Mouse (Mus musculus) hindbrain, postnatal 0 days (tissue): ENCODE results near the gene Pax2. TPM values are rescaled to one million over a fixed set of nuclear protein-coding genes. Genes with fewer than 3 reads are reported as not detected.

ENCODE experiments used
- ATAC-seq: fragments of 200-750 bp; cut with Nextera tagmentation; 2 replicates; pipeline ENCODE4 v1.8.0; 2017; ENCODE audit warnings: mild to moderate bottlenecking, moderate TSS enrichment, moderate library complexity
- DNase-seq: peaks from one replicate; pipeline ENCODE4 v3.0.0-alpha.2; 2015; ENCODE audit warnings: low spot score
- H3K27ac ChIP-seq: fragments of 300-500 bp; sonication (generic); 2 replicates; pipeline ENCODE4 v1.5.1; 2014; ENCODE audit warnings: mild to moderate bottlenecking
- H3K27me3 ChIP-seq: fragments of 300-500 bp; sonication (generic); 2 replicates; pipeline ENCODE4 v1.6.1; 2014; ENCODE audit warnings: low read length, mixed read lengths; ENCODE audit not compliant: insufficient read depth
- H3K36me3 ChIP-seq: fragments of 300-500 bp; sonication (generic); 2 replicates; pipeline ENCODE4 v1.6.1; 2014; ENCODE audit warnings: low read length, mixed read lengths; ENCODE audit not compliant: insufficient read depth
- H3K4me1 ChIP-seq: fragments of 300-500 bp; sonication (generic); 2 replicates; pipeline ENCODE4 v1.6.1; 2014; ENCODE audit warnings: antibody characterized with exemption, low read length, mixed read lengths; ENCODE audit not compliant: insufficient read depth
- H3K4me2 ChIP-seq: fragments of 300-500 bp; sonication (generic); 2 replicates; pipeline ENCODE4 v1.6.1; 2014; ENCODE audit warnings: low read depth, mild to moderate bottlenecking, low read length, moderate library complexity, mixed read lengths
- H3K4me3 ChIP-seq: fragments of 300-500 bp; sonication (generic); 2 replicates; pipeline ENCODE4 v1.5.1; 2014; ENCODE audit warnings: low read length
- H3K9ac ChIP-seq: fragments of 300-500 bp; sonication (generic); replicated peaks from 2 replicates; pipeline ENCODE4 v1.6.1; 2014; ENCODE audit warnings: mild to moderate bottlenecking, low read length, moderate library complexity, mixed read lengths
- H3K9me3 ChIP-seq: fragments of 300-500 bp; sonication (generic); 2 replicates; pipeline ENCODE4 v1.6.1; 2016; ENCODE audit warnings: low read length, mixed read lengths
- CTCF ChIP-seq: IDR thresholded peaks from 2 replicates; pipeline ENCODE4 v1.5.1; 2016; ENCODE audit warnings: antibody characterized with exemption, control low read depth, low read depth
- WGBS: fragments of 180-500 bp; shearing (Covaris S2); extraction: QIAGEN DNeasy Blood & Tissue Kit; methylation state at CpG from one replicate; pipeline ENCODE4 v1.1.7; 2014; 5-methylcytosine and 5-hydroxymethylcytosine counted together
- polyA plus RNA-seq: library from polyadenylated mRNA; unstranded; fragments of >200 nt; fragmentation: Nextera tagmentation; extraction: Ambion mirVana; gene quantifications from 2 replicates; pipeline ENCODE4 v1.2.1, GENCODE M21; 2015
- total RNA-seq: library from RNA; depleted of rRNA; stranded (reverse); fragments of >200 nt; gene quantifications from 2 replicates; pipeline ENCODE4 v1.2.3, GENCODE M21; 2014

The Pax2 gene
- total and polyA plus RNA-seq, 2 experiments from 2014 or later: 8.1 to 11.2 TPM

DNA sequence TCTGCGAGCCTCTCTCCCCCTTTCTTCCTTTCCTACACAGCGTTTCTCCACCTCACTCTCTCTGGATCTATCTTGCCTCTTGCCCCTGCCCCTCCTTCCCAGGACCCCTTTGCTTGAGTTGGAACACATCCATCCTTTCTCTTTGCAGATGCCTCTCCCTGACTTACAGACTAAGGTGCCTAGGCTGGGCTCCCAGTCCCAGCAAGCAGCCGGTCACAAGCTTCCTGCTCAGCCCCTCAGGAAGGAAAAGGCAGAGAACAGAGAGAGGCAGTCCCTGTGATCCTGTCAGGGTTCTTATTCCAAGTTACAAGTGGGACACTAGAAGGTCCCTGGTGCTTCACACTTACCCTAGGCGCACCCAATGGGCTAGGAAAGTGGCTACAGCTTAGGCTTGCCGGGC, 7.6 kb upstream of the Pax2 start:
- Histone ChIP-seq H3K4me2 (peak overlapping the region; percentile 42), H3K27ac (no peak overlapping the region), H3K9me3 (no peaks in the 10 kb centered on the region), H3K4me3 (peak overlapping the region; percentile 19), H3K9ac (no peak overlapping the region), H3K36me3 (no peaks in the 10 kb centered on the region), H3K4me1 (no peaks in the 10 kb centered on the region), H3K27me3 (peaks cover 95% of the 10 kb centered on the region)
- no peak for TF ChIP-seq CTCF
- no peak for DNase-seq
- WGBS: 3% methylated on average over 5 of the region's 5 CpGs
- ATAC-seq: no peak

- 2% methylated on average over 18 of the region's 18 CpGs for WGBS
- no peak for TF ChIP-seq CTCF
- peak overlapping the region; percentile 42; the same call in 1 of the 2 replicates for H3K27ac ChIP-seq
- ATAC-seq (no peak), DNase-seq (no peak)
- no peaks in the 10 kb centered on the region for H3K4me1 ChIP-seq
- no peaks in the 10 kb centered on the region for H3K36me3 ChIP-seq
- peaks cover 92% of the 10 kb centered on the region for H3K27me3 ChIP-seq
- H3K4me2 ChIP-seq: peak overlapping the region; percentile 42
- no peaks in the 10 kb centered on the region for H3K9me3 ChIP-seq
- peak overlapping the region; percentile 22 for H3K4me3 ChIP-seq
- peak overlapping the region; percentile 15; the same call in 1 of the 2 replicates for H3K9ac ChIP-seq
These were observed 6.5 kb upstream of the Pax2 start for GRCm38 (mm10) chr19:44749061-44749990.

DNA sequence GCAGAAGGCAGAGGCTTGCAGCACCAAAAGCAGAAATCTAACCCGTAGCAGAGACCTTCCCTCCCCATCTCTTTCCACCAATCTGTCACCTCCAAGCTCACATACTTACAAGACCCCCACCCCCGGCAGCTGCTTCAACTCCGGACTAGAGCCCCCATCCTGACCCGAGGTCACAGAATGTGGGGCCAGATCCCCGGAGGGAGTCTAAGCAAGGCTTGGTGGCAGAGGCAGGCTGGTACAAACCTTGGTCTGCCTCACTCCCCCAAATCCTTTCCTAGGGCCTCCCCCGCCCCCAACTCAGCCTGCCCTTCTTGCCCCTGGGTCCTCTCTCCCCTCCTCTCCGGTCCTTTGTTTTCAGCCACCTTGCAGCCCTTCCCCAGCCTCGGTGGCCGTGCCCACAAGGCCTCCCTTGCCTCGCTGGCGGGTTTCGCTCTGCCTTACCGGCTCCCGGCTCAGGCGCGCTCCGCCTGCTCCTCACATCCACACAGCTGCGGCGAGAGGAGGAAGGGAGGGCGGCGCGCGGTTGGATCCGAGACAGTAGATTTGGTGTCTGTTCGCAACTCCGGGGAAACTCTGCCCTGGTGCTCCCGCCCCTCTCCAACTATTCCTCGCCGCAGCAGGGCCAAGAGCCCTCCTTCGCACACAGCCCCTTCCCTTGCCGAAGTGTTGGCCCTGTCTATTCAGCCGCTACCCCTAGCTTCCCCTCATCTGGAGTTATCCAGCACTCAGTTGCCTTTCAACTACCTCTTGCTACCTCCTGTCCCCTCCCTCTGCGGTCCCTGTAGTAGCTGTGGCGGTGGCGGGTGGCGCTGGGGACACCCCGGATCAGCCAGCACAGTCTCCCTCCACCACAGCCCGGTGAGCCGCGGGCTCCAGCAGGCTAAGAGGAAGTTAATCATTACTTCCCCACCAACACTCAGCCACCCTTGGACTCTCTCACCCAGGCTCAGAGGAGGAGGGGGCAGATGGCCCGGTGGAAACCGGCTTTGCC, 5.5 kb upstream of the Pax2 start:
- TF ChIP-seq CTCF: no peak
- Histone ChIP-seq H3K27me3 (peaks cover 91% of the 10 kb centered on the region), H3K36me3 (no peaks in the 10 kb centered on the region), H3K9ac (peak overlapping the region; percentile 33), H3K4me1 (no peaks in the 10 kb centered on the region), H3K9me3 (no peaks in the 10 kb centered on the region), H3K27ac (peak overlapping the region; percentile 52), H3K4me2 (peak overlapping the region; percentile 42), H3K4me3 (peak overlapping the region; percentile 22)
- DNase-seq (no peak), ATAC-seq (no peak)
- WGBS: under 1% methylated on average over 40 of the region's 42 CpGs

- H3K9ac ChIP-seq: no peak overlapping the region; the same call in 1 of the 2 replicates
- no peak for TF ChIP-seq CTCF
- H3K27ac ChIP-seq: peak overlapping the region; percentile 52; the same call in 1 of the 2 replicates
- no peaks in the 10 kb centered on the region for H3K9me3 ChIP-seq
- no peaks in the 10 kb centered on the region for H3K36me3 ChIP-seq
- WGBS: 3% methylated on average over 9 of the region's 9 CpGs
- DNase-seq (no peak), ATAC-seq (no peak)
- H3K4me2 ChIP-seq: peak overlapping the region; percentile 42
- H3K4me1 ChIP-seq: no peaks in the 10 kb centered on the region
- H3K27me3 ChIP-seq: peaks cover 90% of the 10 kb centered on the region
- H3K4me3 ChIP-seq: no peak overlapping the region
These were observed 4.8 kb upstream of the Pax2 start for GRCm38 (mm10) chr19:44751042-44751441.

DNA sequence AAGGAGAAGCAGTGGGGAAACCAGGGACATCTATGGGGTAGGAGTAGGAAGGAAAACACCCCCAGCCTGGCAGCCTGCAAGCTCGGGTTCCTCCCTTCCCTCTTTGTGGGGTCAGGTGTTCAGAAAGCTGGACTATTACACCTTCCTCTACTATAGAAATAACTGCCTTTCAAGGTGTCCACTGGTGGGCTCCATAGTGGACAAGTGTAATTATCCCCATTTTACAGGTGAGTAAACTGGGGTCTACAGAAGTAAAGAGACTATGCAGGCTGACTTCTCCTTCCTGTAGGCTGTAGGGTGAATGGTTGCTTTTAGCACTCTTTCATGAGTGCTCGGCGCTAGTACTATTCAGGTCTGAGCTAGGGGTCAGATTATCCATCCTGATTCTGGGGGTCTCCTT, 4.3 kb upstream of the Pax2 start:
- ATAC-seq: no peak
- H3K4me3 ChIP-seq: no peak overlapping the region
- H3K4me2 ChIP-seq: no peak overlapping the region
- no peaks in the 10 kb centered on the region for H3K4me1 ChIP-seq
- no peak overlapping the region for H3K27ac ChIP-seq
- H3K9ac ChIP-seq: no peak overlapping the region
- TF ChIP-seq CTCF: no peak
- no peaks in the 10 kb centered on the region for H3K9me3 ChIP-seq
- no peak for DNase-seq
- peaks cover 88% of the 10 kb centered on the region for H3K27me3 ChIP-seq
- 15% methylated on average over 3 of the region's 3 CpGs for WGBS
- H3K36me3 ChIP-seq: no peaks in the 10 kb centered on the region
